Mouse (Mus musculus): ENCODE results near the gene Trabd2b.

DNA sequence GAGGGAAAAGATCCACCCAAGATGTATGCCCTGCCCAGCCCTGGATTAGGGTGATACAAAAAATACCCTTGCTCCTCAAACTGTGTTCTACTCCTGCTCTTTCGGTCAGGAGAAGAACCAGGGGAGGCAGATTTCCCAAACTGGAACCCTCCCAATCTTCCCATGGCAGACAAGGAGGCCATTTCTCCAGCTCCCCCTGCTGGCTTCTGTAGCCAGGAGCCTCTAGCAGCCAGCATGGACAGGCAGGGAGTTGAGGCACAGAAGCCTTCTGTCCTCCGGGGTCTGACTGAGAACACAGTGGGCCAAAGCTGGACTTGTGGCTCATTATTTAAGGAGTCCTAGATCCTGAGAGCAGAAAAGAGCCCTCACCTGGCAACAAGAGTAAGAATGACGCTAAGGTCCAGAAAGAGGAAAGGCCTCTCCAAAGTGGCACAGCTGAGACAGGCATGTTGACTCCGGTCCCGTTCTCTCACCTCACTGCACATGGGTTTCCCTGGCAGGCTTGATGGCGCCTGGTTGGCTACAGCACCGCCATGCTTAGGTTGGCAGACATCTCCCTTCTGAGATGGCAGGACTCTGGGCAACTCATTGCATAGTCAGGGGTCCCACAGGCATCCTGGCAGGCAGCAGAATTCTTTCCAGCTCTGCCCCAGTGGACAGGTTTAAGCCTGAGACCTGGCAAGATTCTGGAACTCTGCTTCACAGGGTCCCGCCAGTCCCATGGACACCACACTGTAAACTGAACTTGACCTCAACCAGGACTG, 204.8 kb downstream of the Trabd2b start:
- TF ChIP-seq CTCF (IDR thresholded peaks at IDR 0.05; ENCODE audit: insufficient read depth, low read length) = peak; percentile 32; the same call in 1 of the 2 replicates
- no peak for TF ChIP-seq POLR2A (IDR thresholded peaks at IDR 0.05; ENCODE audit: borderline replicate concordance, extremely low read depth, low read depth, low read length)
